Mouse (Mus musculus): ENCODE measurements around the gene Prkar2b. TPM values are rescaled to one million over a fixed set of nuclear protein-coding genes. Genes with fewer than 3 reads are reported as not detected.
"Not testable (repeated sequence)": the region's sequence is repeated elsewhere in the genome, so short reads cannot be mapped to it uniquely, and the experiment has no call there.

The Prkar2b gene
- total RNA-seq, 2 experiments from 2014 or later, result 2.0 to 3.1 TPM

GRCm38 (mm10) chr12:32015268-32015769 lies 45.8 kb downstream of the Prkar2b start:
- intact Hi-C loops (cut with DNase I; ENCODE audit: low total_unique reads), result no loop called here
- DNase-seq, result no peak

- intact Hi-C loops (cut with DNase I; ENCODE audit: low total_unique reads), result no loop called here
- no peak for DNase-seq
These were observed 46.3 kb downstream of the Prkar2b start for GRCm38 (mm10) chr12:32014811-32015210.

GRCm38 (mm10) chr12:32012169-32012568 lies 48.9 kb downstream of the Prkar2b start:
- no peak for DNase-seq

GRCm38 (mm10) chr12:32011128-32011527 lies 50.0 kb downstream of the Prkar2b start:
- intact Hi-C loops (cut with DNase I; ENCODE audit: low total_unique reads), result no loop called here
- DNase-seq, result no peak

More at GRCm38 (mm10) chr12:32012169-32012568, 48.9 kb downstream of the Prkar2b start:
- intact Hi-C loops (cut with DNase I; ENCODE audit: low total_unique reads), result no loop called here

GRCm38 (mm10) chr12:32009985-32010369 lies 51.1 kb downstream of the Prkar2b start:
- intact Hi-C loops (cut with DNase I; ENCODE audit: low total_unique reads); DNase-seq: not testable (repeated sequence)

- intact Hi-C loops (cut with DNase I; ENCODE audit: low total_unique reads), result no loop called here
- DNase-seq, result no peak
These were observed 51.7 kb downstream of the Prkar2b start for GRCm38 (mm10) chr12:32009267-32009984.

- intact Hi-C loops (cut with DNase I; ENCODE audit: low total_unique reads), result no loop called here
- DNase-seq, result no peak
These were observed 52.4 kb downstream of the Prkar2b start for GRCm38 (mm10) chr12:32008728-32009127.

GRCm38 (mm10) chr12:32007646-32008045 lies 53.5 kb downstream of the Prkar2b start:
- intact Hi-C loops (cut with DNase I; ENCODE audit: low total_unique reads), result no loop called here
- DNase-seq, result no peak

GRCm38 (mm10) chr12:32007040-32007439 lies 54.1 kb downstream of the Prkar2b start:
- intact Hi-C loops (cut with DNase I; ENCODE audit: low total_unique reads), result no loop called here
- no peak for DNase-seq

- intact Hi-C loops (cut with DNase I; ENCODE audit: low total_unique reads), result no loop called here
- DNase-seq, result no peak
These were observed 54.6 kb downstream of the Prkar2b start for GRCm38 (mm10) chr12:32006391-32006929.

- intact Hi-C loops (cut with DNase I; ENCODE audit: low total_unique reads), result no loop called here
- DNase-seq, result no peak
These were observed 60.6 kb downstream of the Prkar2b start for GRCm38 (mm10) chr12:32000464-32000863.

- no peak for DNase-seq
- intact Hi-C loops (cut with DNase I; ENCODE audit: low total_unique reads), result no loop called here
These were observed 62.4 kb downstream of the Prkar2b start for GRCm38 (mm10) chr12:31998706-31999105.

- intact Hi-C loops (cut with DNase I; ENCODE audit: low total_unique reads), result no loop called here
- DNase-seq, result no peak
These were observed 63.7 kb downstream of the Prkar2b start for GRCm38 (mm10) chr12:31997328-31997878.

- no peak for DNase-seq
- intact Hi-C loops (cut with DNase I; ENCODE audit: low total_unique reads), result no loop called here
These were observed 64.2 kb downstream of the Prkar2b start for GRCm38 (mm10) chr12:31996877-31997276.

- no peak for DNase-seq
- intact Hi-C loops (cut with DNase I; ENCODE audit: low total_unique reads), result no loop called here
These were observed 70.5 kb downstream of the Prkar2b start for GRCm38 (mm10) chr12:31990575-31990974.

- intact Hi-C loops (cut with DNase I; ENCODE audit: low total_unique reads), result no loop called here
- no peak for DNase-seq
These were observed 71.4 kb downstream of the Prkar2b start for GRCm38 (mm10) chr12:31989726-31990125.

GRCm38 (mm10) chr12:31986463-31986862 lies 74.6 kb downstream of the Prkar2b start:
- intact Hi-C loops (cut with DNase I; ENCODE audit: low total_unique reads), result no loop called here
- DNase-seq, result no peak

- intact Hi-C loops (cut with DNase I; ENCODE audit: low total_unique reads), result no loop called here
- no peak for DNase-seq
These were observed 75.4 kb downstream of the Prkar2b start for GRCm38 (mm10) chr12:31985738-31986137.

GRCm38 (mm10) chr12:31984664-31985063 lies 76.4 kb downstream of the Prkar2b start:
- intact Hi-C loops (cut with DNase I; ENCODE audit: low total_unique reads), result no loop called here
- DNase-seq, result no peak

GRCm38 (mm10) chr12:31984206-31984605 lies 76.9 kb downstream of the Prkar2b start:
- intact Hi-C loops (cut with DNase I; ENCODE audit: low total_unique reads), result no loop called here
- DNase-seq, result no peak

- no peak for DNase-seq
- intact Hi-C loops (cut with DNase I; ENCODE audit: low total_unique reads), result no loop called here
These were observed 77.3 kb downstream of the Prkar2b start for GRCm38 (mm10) chr12:31983769-31984168.

All from gastrocnemius, postnatal 14 days (tissue).